Mouse (Mus musculus) thymus, adult 2 months (tissue): Measurements from ENCODE around the gene Prr3. TPM values are rescaled to one million over a fixed set of nuclear protein-coding genes. Genes with fewer than 3 reads are reported as not detected.
"Not testable (repeated sequence)": the region's sequence is repeated elsewhere in the genome, so short reads cannot be mapped to it uniquely, and the experiment has no call there.

Source experiments
- DNase-seq: peaks from one replicate; pipeline ENCODE4 v3.0.0; 2021
- H3K27ac ChIP-seq: fragments of 200-500 bp; 2 replicates; pipeline ENCODE4 v1.5.1; 2012; ENCODE audit warnings: low read length, control low read depth; ENCODE audit not compliant: control insufficient read depth, insufficient read depth
- H3K27me3 ChIP-seq: fragments of 200-500 bp; 2 replicates; pipeline ENCODE4 v1.6.1; 2012; ENCODE audit warnings: mild to moderate bottlenecking, low read length, moderate library complexity, mixed read lengths; ENCODE audit not compliant: control insufficient read depth, insufficient read depth
- H3K36me3 ChIP-seq: fragments of 200-500 bp; 2 replicates; pipeline ENCODE4 v1.6.1; 2012; ENCODE audit warnings: mild to moderate bottlenecking, low read length, moderate library complexity; ENCODE audit not compliant: control insufficient read depth, insufficient read depth
- H3K4me1 ChIP-seq: fragments of 200-500 bp; replicated peaks from 2 replicates; pipeline ENCODE4 v1.6.1; 2012; ENCODE audit warnings: low read length; ENCODE audit not compliant: control insufficient read depth, insufficient read depth
- H3K4me3 ChIP-seq: fragments of 200-500 bp; 2 replicates; pipeline ENCODE4 v1.5.1; 2012; ENCODE audit warnings: mild to moderate bottlenecking, low read length, control low read depth, moderate library complexity; ENCODE audit not compliant: control insufficient read depth, insufficient read depth
- CTCF ChIP-seq: fragments of 200-500 bp; IDR thresholded peaks from 2 replicates; pipeline ENCODE4 v1.5.1; 2012; ENCODE audit warnings: mild to moderate bottlenecking, control low read depth, low read length, moderate library complexity, borderline replicate concordance; ENCODE audit not compliant: control insufficient read depth, poor library complexity, insufficient read depth; ENCODE audit errors: extremely low read depth
- POLR2A ChIP-seq: fragments of 200-500 bp; IDR thresholded peaks from 2 replicates; pipeline ENCODE4 v1.6.1; 2012; ENCODE audit warnings: mild to moderate bottlenecking, low read length, control low read depth, moderate library complexity; ENCODE audit not compliant: control insufficient read depth, poor library complexity, insufficient read depth; ENCODE audit errors: extremely low read depth
- WGBS: fragments of 180-500 bp; shearing (Covaris S2); methylation state at CpG from one replicate; pipeline ENCODE4 v1.1.7; 2018; 5-methylcytosine and 5-hydroxymethylcytosine counted together
- polyA plus RNA-seq: library from polyadenylated mRNA; depleted of rRNA; stranded (reverse); fragments of >200 nt; gene quantifications from 2 replicates; pipeline ENCODE4 v1.2.3, GENCODE M21; 2012

Prr3 gene
- polyA plus RNA-seq, 1 experiment = 35.5 TPM

GRCm38 (mm10) chr17:35972131-35972530 is 7.9 kb downstream of the Prr3 start:
- H3K4me3 ChIP-seq = no peak overlapping the region
- WGBS = 15% methylated on average over 1 of the region's 1 CpGs
- peaks cover 3% of the 10 kb centered on the region; the same call in 1 of the 2 replicates for H3K36me3 ChIP-seq
- no peak for TF ChIP-seq CTCF
- TF ChIP-seq POLR2A = no peak
- DNase-seq = no peak
- H3K27me3 ChIP-seq = no peaks in the 10 kb centered on the region
- H3K27ac ChIP-seq = no peak overlapping the region
- peaks cover 9% of the 10 kb centered on the region for H3K4me1 ChIP-seq

DNA sequence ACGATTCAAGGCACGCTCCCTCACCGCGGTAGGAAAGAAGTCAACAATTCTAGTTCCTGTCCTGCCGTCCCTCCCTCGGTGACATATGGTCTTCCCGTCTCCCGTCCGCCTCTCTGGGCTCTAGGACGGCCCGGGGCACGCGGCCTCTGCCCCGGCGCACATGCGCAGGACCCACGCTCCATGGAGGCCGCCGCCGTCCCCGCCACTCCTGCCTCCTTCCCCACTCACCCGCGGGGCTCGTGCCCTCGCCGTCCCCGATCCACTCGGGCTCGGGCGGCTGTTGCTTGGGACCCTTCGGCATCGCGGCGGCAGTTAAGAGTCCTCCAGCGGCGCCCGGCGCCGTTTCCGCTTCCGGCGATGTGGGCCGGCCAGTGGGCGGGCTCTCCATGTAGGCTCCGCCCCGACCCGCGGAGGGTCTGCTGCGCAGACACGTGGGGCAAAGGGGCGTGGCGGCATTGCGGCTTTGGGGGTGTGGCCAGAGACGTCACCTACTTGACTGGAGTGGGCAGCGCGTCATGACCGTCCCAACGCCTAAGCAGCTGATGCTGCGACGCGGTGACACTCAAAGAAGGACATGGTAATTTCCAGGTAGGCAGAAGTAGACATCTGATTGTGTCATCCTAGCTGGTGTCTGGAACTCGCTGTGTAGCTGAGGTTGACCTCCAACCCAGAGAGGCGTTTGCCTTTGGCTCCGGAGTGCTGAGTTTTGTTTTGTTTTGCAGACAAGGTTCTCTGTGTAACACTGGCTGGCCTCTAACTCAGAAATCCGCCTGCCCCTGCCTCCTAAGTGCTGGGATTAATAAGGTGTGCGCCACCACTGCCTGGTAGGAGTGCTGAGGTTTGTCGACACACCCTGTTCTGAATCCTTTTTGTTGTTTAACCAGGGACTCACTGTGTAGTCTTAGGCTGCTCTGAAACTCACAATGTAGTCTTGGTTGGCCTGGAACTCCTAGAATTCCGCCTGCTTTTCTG is 10.3 kb downstream of the Prr3 start, which contains the start of gene Abcf1:
Gene Abcf1 (minus strand): TSS at position 344 of the 972 bp plus-strand sequence.
- peak; percentile 91 for TF ChIP-seq POLR2A
- TF ChIP-seq CTCF = peak; percentile 41; the same call in 1 of the 2 replicates
- H3K36me3 ChIP-seq = peaks cover 5% of the 10 kb centered on the region
- H3K4me3 ChIP-seq = peak within 1 kb of the TSS; percentile 84
- H3K4me1 ChIP-seq = peaks cover 9% of the 10 kb centered on the region
- no peaks in the 10 kb centered on the region for H3K27me3 ChIP-seq
- peak; percentile 100 for DNase-seq
- H3K27ac ChIP-seq = peak within 1 kb of the TSS; percentile 14
- under 1% methylated on average over 68 of the region's 68 CpGs for WGBS

DNA sequence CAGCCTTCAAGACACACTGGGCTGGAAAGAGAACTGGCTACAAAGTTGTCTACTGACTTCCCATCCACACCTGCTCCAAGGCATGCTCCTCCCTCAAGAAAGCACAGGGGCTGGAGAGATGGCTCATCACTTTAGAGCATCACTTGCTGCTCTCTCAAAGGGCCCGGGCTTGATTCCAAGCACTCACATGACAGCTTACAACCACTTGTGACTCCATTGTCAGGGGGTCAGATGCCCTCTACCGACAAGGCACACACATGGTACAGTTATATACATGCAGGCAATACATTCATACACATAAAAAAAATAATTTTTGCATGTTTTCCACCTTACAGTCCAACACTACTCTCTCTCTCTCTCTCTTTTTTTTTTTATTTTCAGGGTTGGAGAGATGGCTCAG is 12.4 kb downstream of the Prr3 start:
- no peak for TF ChIP-seq CTCF
- TF ChIP-seq POLR2A = no peak
- peaks cover 21% of the 10 kb centered on the region for H3K36me3 ChIP-seq
- H3K27me3 ChIP-seq = no peaks in the 10 kb centered on the region
- no peak overlapping the region for H3K4me3 ChIP-seq
- 88% methylated on average over 2 of the region's 2 CpGs for WGBS
- no peak for DNase-seq
- H3K4me1 ChIP-seq = peaks cover 9% of the 10 kb centered on the region
- H3K27ac ChIP-seq = no peak overlapping the region

GRCm38 (mm10) chr17:35963279-35963678 is 16.8 kb downstream of the Prr3 start:
- TF ChIP-seq CTCF (no peak), POLR2A (no peak)
- no peak overlapping the region for H3K4me3 ChIP-seq
- 96% methylated on average over 10 of the region's 10 CpGs for WGBS
- no peak overlapping the region for H3K27ac ChIP-seq
- no peaks in the 10 kb centered on the region for H3K4me1 ChIP-seq
- H3K36me3 ChIP-seq = peaks cover 65% of the 10 kb centered on the region
- DNase-seq = no peak
- no peaks in the 10 kb centered on the region for H3K27me3 ChIP-seq

- no peaks in the 10 kb centered on the region for H3K4me1 ChIP-seq
- peaks cover 81% of the 10 kb centered on the region for H3K36me3 ChIP-seq
- 95% methylated on average over 15 of the region's 15 CpGs for WGBS
- TF ChIP-seq CTCF = no peak
- no peak for DNase-seq
- H3K4me3 ChIP-seq = no peak overlapping the region
- no peak overlapping the region for H3K27ac ChIP-seq
- no peaks in the 10 kb centered on the region for H3K27me3 ChIP-seq
Measured at GRCm38 (mm10) chr17:35958533-35959223, 21.4 kb downstream of the Prr3 start.

GRCm38 (mm10) chr17:35954665-35955064 is 25.4 kb downstream of the Prr3 start:
- no peak for DNase-seq
- WGBS = 86% methylated on average over 8 of the region's 8 CpGs

DNA sequence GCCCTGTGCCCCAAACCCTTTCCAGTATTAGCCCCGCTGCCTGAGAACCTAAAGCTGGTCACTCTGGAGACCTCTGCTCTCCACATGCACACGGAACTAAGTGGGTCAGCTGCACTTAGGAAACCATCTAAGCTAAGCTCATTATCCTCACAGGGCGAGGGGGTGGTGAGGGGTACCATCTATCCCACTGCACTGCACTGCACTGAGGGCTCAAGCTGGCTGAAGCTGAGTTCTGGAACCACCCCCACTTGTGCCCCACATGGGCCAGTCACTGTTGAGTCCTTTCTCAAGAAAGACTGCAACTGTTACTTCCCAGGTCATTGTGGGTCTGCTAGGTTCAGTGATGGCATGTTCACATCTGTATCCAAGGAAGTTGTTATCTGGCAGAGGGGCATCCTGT is 27.5 kb downstream of the Prr3 start:
- H3K4me3 ChIP-seq, H3K27me3 ChIP-seq, DNase-seq, H3K27ac ChIP-seq, H3K4me1 ChIP-seq: not testable (repeated sequence)
- 82% methylated on average over 1 of the region's 3 CpGs for WGBS
- H3K36me3 ChIP-seq = peaks cover 20% of the 10 kb centered on the region

More at GRCm38 (mm10) chr17:35954665-35955064, 25.4 kb downstream of the Prr3 start:
- Histone ChIP-seq H3K27ac (no peak overlapping the region), H3K36me3 (peaks cover 41% of the 10 kb centered on the region), H3K4me1 (no peaks in the 10 kb centered on the region), H3K27me3 (no peaks in the 10 kb centered on the region), H3K4me3 (no peak overlapping the region)
- TF ChIP-seq CTCF (no peak), POLR2A (no peak)

DNA sequence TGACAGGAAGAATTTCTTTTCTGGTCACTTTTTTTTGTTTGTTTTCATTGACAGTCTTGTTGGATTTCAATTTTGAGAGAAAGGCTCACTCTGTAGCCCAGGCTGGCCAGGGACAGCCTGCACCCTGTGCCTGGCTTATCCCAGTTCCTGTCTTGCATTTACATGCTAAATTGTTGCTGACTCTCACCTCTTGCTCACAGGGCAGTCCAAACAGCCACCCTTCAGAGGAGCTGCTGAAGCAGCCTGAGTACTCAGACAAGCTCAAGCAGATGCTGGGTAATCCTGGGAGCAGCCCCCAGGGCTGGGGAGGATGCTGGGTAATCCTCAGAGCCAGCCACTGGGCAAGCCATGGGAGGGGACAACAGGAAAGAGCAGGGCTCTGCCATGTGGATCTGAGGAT is 29.1 kb downstream of the Prr3 start:
- not testable (repeated sequence) for DNase-seq, H3K4me1 ChIP-seq, H3K4me3 ChIP-seq, H3K27ac ChIP-seq, H3K36me3 ChIP-seq, H3K27me3 ChIP-seq
